Mouse (Mus musculus) telencephalon, adult 2 months (tissue): ENCODE measurements around the gene Ccdc69.

ENCODE experiments used
- DNase-seq: peaks from one replicate; pipeline ENCODE4 v3.0.0-alpha.2; 2011; ENCODE audit warnings: low read depth, low spot score

The Ccdc69 gene

GRCm38 (mm10) chr11:55011440-55011839, 66.5 kb downstream of the Ccdc69 start:
- DNase-seq, result no peak

- no peak for DNase-seq
These were observed 69.7 kb downstream of the Ccdc69 start for GRCm38 (mm10) chr11:55008230-55008629.

GRCm38 (mm10) chr11:55005684-55006083, 72.2 kb downstream of the Ccdc69 start:
- no peak for DNase-seq

GRCm38 (mm10) chr11:55004970-55005502, 72.9 kb downstream of the Ccdc69 start:
- no peak for DNase-seq
